Mouse (Mus musculus) erythroblast, embryonic 14.5 days (primary cell): ENCODE results near the gene Tcf20.

Experiments
- GATA1 ChIP-seq: IDR thresholded peaks from 2 replicates; pipeline ENCODE4 v1.6.1; 2012; ENCODE audit warnings: low read length, inconsistent platforms, mixed read lengths
- TAL1 ChIP-seq: IDR thresholded peaks from 3 replicates; pipeline ENCODE4 v1.6.1; 2012; ENCODE audit warnings: low read length, inconsistent platforms, mixed read lengths

DNA sequence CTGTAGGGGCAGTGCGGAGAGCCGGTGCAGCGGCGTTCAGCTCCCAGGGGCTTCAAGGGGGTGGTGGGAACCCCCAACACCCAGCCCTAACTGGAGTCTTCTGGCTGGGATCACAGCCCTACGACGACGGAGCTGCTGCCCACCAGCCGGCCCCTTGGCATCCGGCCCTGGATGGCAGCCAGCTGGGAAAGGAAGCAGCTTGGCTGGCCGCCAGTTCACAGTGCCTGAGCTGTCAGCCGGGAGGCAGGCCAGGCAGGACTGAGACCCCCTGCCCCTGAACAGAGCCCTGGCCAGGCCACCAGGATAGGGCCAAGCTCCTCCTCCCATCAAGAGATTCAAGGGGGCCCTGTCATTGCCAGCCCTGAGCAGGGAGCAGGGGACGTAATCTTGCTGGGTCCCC is 65.6 kb downstream of the Tcf20 start:
- TF ChIP-seq TAL1 (no peak), GATA1 (no peak)
